Mouse (Mus musculus) cerebellum, adult 2 months (tissue): Measurements from ENCODE around the gene Eif4e3. TPM values are rescaled to one million over a fixed set of nuclear protein-coding genes. Genes with fewer than 3 reads are reported as not detected.

Experiments
- DNase-seq, 2 experiments: peaks; one replicate each; pipeline ENCODE4 v3.0.0; 2021
- H3K27ac ChIP-seq: fragments of 200-500 bp; 2 replicates; pipeline ENCODE4 v1.5.1; 2012; ENCODE audit warnings: low read length, control low read depth, inconsistent platforms; ENCODE audit not compliant: insufficient read depth
- H3K27me3 ChIP-seq: fragments of 200-500 bp; 2 replicates; pipeline ENCODE4 v1.6.1; 2012; ENCODE audit warnings: inconsistent platforms, mild to moderate bottlenecking, low read length, moderate library complexity; ENCODE audit not compliant: control insufficient read depth, insufficient read depth
- H3K4me1 ChIP-seq: fragments of 200-500 bp; 2 replicates; pipeline ENCODE4 v1.6.1; 2011; ENCODE audit warnings: low read length; ENCODE audit not compliant: control insufficient read depth, insufficient read depth
- H3K4me3 ChIP-seq: fragments of 200-500 bp; replicated peaks from 2 replicates; pipeline ENCODE3; 2011; ENCODE audit warnings: mild to moderate bottlenecking, low read depth, low read length, control low read depth; ENCODE audit not compliant: insufficient read depth
- CTCF ChIP-seq: fragments of 200-500 bp; IDR thresholded peaks from 2 replicates; pipeline ENCODE4 v1.5.1; 2011; ENCODE audit warnings: low read depth, mild to moderate bottlenecking, control low read depth, low read length, moderate library complexity, borderline replicate concordance; ENCODE audit not compliant: insufficient read depth
- POLR2A ChIP-seq: fragments of 200-500 bp; IDR thresholded peaks from 2 replicates; pipeline ENCODE4 v1.6.1; 2011; ENCODE audit warnings: low read length, control low read depth, borderline replicate concordance; ENCODE audit not compliant: insufficient read depth
- WGBS: fragments of 180-500 bp; shearing (Covaris S2); methylation state at CpG from one replicate; pipeline ENCODE4 v1.1.7; 2018; 5-methylcytosine and 5-hydroxymethylcytosine counted together
- polyA plus RNA-seq: library from polyadenylated mRNA; depleted of rRNA; stranded (reverse); fragments of >200 nt; gene quantifications from 2 replicates; pipeline ENCODE4 v1.2.3, GENCODE M21; 2012

The Eif4e3 gene
- polyA plus RNA-seq, 1 experiment: 16.0 TPM

DNA sequence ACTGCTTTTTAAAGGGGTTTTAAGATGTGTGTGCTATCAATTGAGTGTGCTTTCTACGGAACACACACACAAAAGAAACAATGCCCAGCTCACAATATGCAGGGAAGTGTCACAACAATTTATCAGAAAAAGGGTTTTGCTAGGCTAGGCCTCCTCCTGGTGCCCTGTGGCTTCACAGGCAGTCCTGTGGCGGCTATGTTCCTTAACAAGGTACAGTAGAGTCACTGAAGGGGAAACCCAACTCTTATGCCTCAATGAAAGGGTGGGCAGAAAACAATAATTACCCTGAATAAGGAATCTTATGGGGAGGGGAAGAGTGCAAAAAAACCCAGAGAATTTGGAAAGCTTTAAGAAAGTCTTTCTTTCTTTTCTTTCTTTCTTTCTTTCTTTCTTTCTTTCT is 40.2 kb downstream of the Eif4e3 start:
- Histone ChIP-seq H3K27me3 (no peaks in the 10 kb centered on the region), H3K4me3 (no peak overlapping the region), H3K4me1 (peaks cover 15% of the 10 kb centered on the region), H3K27ac (no peak overlapping the region)
- no peak for TF ChIP-seq POLR2A
- TF ChIP-seq CTCF: no peak
- 93% methylated on average over 2 of the region's 2 CpGs for WGBS
- DNase-seq: no peak

DNA sequence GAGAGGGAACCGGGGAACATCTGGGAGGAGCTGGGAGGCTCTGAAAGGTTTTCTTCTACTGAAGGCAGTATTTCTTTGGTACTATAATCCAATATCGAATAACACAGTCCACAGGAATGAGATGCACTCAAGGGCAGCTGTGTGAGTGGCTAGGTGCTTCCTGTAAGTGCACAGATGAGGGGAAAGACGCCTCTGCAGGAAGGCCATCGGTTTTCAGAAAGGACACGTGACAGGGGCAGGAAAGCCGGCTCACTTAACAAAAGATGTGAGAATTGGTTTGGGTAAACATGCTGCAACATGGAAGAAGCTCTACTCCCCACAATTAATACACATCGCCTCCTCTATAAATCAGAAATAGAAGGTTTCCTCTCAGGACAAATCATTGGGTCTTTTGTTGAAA is 40.8 kb downstream of the Eif4e3 start:
- TF ChIP-seq CTCF (no peak), POLR2A (no peak)
- Histone ChIP-seq H3K27ac (no peak overlapping the region), H3K4me3 (no peak overlapping the region), H3K4me1 (peaks cover 13% of the 10 kb centered on the region), H3K27me3 (no peaks in the 10 kb centered on the region)
- DNase-seq: no peak
- 51% methylated on average over 7 of the region's 7 CpGs for WGBS

DNA sequence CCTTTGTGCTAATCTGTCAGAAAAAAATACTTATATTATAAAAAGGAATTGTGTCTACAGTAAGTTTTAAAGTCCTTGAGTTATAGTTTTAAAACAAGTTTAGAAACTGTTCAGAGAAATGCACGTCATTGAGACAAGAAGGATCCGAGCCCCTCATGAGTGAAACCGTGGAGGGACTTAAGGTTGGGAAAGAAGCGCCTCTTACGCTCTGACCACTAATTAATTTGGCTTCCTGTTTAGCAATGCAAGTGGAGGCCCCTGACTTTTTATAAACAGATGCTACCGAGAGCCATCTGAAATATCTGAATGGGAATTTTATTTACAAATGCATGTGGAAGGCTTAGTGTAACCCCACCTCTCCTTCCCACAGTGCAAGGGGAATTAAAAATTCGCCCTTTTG is 41.3 kb downstream of the Eif4e3 start:
- Histone ChIP-seq H3K27me3 (no peaks in the 10 kb centered on the region), H3K4me3 (no peak overlapping the region), H3K27ac (no peak overlapping the region), H3K4me1 (peaks cover 8% of the 10 kb centered on the region)
- TF ChIP-seq CTCF (no peak), POLR2A (no peak)
- no peak for DNase-seq
- WGBS: 81% methylated on average over 7 of the region's 7 CpGs

DNA sequence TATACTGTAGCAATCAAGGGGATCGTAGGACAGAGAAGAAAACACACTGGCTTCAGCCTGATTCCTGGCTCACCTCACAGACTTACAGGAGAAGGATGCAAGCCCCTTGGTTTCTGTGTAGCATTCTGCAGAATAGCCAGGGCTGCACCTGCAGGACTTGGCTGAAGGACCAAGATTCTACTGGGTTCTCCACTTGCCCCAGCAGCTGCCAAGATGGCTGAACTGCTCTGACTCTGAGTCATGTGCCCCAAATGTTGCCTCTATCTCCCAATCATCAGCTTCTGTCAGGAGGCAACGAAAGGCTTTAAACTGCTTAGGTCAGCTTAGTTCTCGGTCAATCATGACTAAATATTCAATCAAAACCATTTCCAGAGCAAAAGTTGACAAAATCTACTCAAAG is 42.0 kb downstream of the Eif4e3 start:
- TF ChIP-seq POLR2A: no peak
- TF ChIP-seq CTCF: no peak
- H3K27me3 ChIP-seq: no peaks in the 10 kb centered on the region
- H3K4me3 ChIP-seq: no peak overlapping the region
- H3K4me1 ChIP-seq: peaks cover under 1% of the 10 kb centered on the region; the same call in 1 of the 2 replicates
- DNase-seq: no peak
- no peak overlapping the region for H3K27ac ChIP-seq
- 93% methylated on average over 3 of the region's 3 CpGs for WGBS

DNA sequence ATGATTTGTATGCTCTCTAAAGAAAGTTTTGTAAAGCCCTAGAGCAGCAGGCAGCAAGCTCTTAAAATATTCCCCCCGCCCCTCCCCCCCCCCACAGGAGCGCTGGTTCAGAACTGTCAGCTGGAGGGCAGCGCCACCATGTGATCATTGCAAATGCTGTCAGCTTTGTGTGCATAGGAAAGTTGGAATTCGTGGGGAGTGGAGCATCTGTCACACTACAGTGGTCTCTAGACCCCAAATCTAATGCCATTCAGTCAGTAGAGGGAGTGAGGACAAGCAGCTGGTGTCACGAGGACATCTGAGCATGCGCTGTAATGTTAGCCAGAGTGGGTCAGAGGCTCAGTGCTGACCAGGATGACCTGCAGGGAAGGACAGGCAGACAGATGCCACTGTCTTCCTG is 42.9 kb downstream of the Eif4e3 start:
- no peak for DNase-seq
- peak; percentile 33; the same call in 1 of the 2 replicates for TF ChIP-seq CTCF
- no peak for TF ChIP-seq POLR2A
- Histone ChIP-seq H3K4me1 (no peaks in the 10 kb centered on the region), H3K27me3 (no peaks in the 10 kb centered on the region), H3K4me3 (no peak overlapping the region), H3K27ac (no peak overlapping the region)
- WGBS: 31% methylated on average over 6 of the region's 6 CpGs

DNA sequence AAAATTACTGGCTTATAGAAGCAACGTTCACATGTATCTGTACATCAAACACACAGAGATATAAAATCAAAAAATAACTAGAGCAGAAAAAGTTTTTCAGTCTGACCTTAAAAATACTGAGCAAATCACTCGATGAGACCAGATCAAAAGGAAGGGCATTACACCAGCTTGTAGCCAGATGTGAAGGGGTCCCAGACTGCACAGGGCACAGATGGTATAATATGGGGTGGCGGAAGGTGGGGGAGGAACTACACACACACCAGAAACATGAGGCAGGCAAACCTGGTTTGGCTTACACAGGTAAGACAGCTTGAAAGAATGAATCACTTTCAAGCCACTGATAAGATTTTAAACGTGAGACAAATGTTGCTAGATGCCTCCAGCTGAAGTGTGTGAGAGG is 45.4 kb downstream of the Eif4e3 start:
- 82% methylated on average over 4 of the region's 4 CpGs for WGBS
- Histone ChIP-seq H3K27ac (no peak overlapping the region), H3K4me3 (no peak overlapping the region), H3K27me3 (no peaks in the 10 kb centered on the region), H3K4me1 (no peaks in the 10 kb centered on the region)
- DNase-seq: no peak
- TF ChIP-seq POLR2A (no peak), CTCF (no peak)

DNA sequence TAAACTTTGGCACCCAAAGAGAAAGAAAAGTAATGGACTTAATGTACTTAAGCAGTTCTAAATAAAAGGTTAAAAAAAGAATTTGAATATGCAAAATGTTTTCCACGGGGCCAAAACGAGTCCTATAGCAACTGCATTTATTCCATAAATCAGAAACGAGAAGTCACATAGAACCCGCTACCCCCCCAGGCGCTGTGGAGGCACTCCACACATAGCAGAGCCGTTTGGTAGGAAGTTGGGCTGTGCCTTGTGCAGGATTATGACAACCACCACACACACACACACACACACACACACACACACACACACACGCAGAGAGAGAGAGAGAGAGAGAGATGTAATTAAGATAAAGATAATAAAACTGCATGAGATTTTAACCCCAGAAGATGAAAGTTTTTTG is 46.1 kb downstream of the Eif4e3 start:
- Histone ChIP-seq H3K4me3 (no peak overlapping the region), H3K27ac (no peak overlapping the region), H3K4me1 (no peaks in the 10 kb centered on the region), H3K27me3 (no peaks in the 10 kb centered on the region)
- TF ChIP-seq POLR2A (no peak), CTCF (no peak)
- 85% methylated on average over 7 of the region's 7 CpGs for WGBS
- DNase-seq: no peak

DNA sequence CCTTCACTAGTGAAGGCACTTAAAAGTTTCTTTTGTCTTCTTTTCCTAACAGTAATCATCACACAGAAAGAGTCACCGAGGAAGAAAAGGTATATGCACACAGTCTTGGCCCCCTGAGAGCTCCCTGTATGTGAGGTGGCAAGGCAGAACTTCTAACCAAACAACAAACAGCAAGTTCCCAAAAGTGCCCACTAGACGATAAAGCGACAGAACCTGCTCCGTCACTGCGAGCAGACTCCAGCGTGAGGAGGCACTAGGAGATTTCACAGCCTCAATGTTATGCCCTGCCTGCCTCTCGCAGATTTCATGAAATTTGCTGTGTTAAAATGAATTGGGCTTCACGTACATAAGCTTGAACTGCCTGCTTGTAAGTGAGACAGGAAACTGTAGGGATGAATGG is 46.6 kb downstream of the Eif4e3 start:
- Histone ChIP-seq H3K27ac (no peak overlapping the region), H3K27me3 (no peaks in the 10 kb centered on the region), H3K4me3 (no peak overlapping the region), H3K4me1 (no peaks in the 10 kb centered on the region)
- 87% methylated on average over 8 of the region's 8 CpGs for WGBS
- DNase-seq: no peak
- TF ChIP-seq POLR2A (no peak), CTCF (no peak)
